Mouse (Mus musculus): ENCODE measurements around the gene Efna1.

DNA sequence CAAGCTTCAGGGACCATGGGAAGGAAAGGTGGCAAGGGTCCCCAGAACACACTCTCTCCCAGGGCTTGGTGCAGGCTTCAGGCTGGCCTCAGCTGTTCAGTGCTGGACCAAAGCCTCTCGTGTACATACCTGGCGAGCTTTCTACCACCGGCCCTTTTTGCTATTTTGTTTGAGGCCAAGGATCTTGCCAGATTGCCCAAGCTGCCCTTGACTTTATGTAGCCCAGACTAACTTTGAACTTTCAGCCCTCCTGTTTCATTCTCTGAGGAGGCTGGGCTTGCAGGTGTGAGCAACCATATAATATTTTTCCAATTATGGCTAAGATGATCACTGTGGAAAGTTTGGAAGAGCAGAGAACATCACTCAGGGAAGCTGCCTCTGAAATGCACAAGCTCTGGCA is 3.3 kb upstream of the Efna1 start:
- TF ChIP-seq CTCF (IDR thresholded peaks at IDR 0.05) (no peak), EP300 (IDR thresholded peaks at IDR 0.05) (no peak)
